Mouse (Mus musculus) monocyte, adult 2 months (primary cell): Measurements from ENCODE around the gene Il2rb.

Experiments
- DNase-seq, 2 experiments: peaks; one replicate each; pipeline ENCODE4 v3.0.0; 2022; ENCODE audit warnings: low spot score in 2 of 2, low read depth in 1 of 2

The Il2rb gene

DNA sequence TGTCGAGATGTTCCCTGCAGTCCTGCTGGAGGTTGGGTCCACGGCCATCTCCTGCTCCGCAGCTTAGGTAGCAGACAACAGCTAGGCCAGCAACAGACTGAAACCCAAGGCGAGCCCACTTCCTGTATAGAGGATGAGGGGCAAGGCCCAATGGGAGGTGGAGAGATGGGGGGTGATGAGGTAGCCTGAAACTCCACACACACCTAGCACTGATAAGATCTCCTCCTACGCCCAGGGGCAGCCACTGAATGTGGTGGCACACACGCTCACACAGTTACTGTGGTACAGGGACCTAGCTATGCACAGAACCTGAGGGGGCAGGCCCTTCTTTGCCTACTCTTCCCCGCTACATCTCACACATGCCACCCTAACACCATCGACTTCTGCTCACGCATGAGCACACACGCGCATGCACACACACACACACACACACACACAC, at the start of gene Il2rb:
Gene Il2rb (minus strand): TSS at position 304 of the 439 bp plus-strand sequence.
- no peak for DNase-seq

GRCm38 (mm10) chr15:78544561-78545001, 49.5 kb upstream of the Il2rb start, which contains the start of gene Sstr3:
Gene Sstr3, minus strand, starts transcription at chr15:78544685.
- DNase-seq: no peak

DNA sequence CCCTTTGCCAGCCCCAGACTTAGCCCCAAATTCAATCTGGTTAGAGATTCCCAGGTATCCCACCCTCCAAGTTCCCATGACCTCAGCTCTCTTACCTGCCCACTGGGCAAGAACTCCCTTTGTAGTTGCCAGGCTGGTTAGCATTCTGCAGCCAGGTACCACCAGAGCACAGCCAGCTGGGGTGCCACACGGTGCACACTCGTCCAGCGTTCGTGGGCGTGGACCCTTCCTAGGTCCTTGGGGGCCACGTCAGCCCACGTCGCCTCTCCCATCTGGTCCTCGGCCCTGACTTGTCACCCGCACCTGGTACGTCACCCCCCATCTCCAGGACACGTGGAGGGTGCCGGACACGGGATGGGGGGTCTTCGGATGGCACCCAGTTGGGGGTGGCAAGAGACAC, 49.0 kb upstream of the Il2rb start:
- DNase-seq: no peak

DNA sequence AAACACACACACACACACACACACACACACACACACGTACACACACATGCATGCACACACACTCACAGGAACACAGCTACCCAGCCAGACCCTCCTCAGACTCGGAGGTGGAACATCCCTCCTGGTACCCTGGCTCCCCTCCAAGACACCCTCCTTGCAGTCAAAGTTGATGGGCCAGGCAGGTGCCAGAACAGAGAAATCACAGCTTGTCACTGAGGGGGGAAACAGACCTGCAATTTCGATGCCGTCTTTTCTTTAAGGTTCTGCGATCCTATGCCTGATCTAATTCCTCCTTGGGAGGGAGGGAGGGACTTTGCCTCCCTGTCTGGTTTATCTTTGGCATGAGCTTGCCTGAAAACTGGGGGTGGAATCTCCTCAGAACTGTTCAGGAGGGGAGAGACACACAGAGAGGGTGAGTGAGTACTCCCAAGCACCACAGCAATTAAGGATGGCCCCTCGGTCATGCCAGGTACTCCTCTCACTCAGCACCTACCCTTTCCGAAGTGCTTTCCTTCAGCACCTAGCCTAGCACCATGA, 47.8 kb upstream of the Il2rb start:
- DNase-seq: no peak

- no peak for DNase-seq
Measured at GRCm38 (mm10) chr15:78542098-78542766, 47.2 kb upstream of the Il2rb start.

GRCm38 (mm10) chr15:78541606-78542005, 46.5 kb upstream of the Il2rb start:
- DNase-seq: no peak

GRCm38 (mm10) chr15:78541036-78541435, 46.0 kb upstream of the Il2rb start:
- DNase-seq: no peak

DNA sequence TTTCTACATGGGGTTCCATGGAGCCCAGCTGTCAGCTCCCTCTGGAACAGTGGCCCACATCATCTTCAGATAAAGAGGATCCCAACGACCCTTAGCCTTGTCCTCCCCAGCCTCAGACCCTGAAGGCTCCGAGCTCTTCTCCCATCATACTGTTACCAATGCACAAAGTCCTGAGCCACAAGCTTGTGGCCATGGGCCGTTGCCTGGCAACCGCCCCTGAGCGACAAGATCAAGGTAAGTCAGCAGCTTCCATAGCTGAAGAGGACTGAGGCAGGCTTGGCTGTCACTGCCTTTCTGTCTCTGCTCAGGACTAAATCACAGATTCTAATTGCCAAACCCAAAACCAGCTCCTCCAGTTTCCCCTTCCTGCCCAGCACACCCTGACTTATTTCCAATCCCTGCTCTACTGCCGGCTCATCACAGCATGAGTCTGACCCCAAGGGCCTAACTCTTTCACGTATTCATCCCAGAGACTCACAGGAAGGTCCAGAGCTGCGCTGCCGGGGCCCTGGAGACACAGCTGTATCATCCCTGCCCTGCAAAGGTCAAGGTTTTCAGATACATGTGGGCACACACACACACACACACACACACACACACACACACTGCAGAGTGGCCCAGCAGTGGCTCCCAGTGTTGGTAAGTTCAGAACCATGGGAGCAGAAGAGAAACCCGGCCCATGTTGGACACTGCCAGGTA, 40.8 kb upstream of the Il2rb start:
- no peak for DNase-seq

DNA sequence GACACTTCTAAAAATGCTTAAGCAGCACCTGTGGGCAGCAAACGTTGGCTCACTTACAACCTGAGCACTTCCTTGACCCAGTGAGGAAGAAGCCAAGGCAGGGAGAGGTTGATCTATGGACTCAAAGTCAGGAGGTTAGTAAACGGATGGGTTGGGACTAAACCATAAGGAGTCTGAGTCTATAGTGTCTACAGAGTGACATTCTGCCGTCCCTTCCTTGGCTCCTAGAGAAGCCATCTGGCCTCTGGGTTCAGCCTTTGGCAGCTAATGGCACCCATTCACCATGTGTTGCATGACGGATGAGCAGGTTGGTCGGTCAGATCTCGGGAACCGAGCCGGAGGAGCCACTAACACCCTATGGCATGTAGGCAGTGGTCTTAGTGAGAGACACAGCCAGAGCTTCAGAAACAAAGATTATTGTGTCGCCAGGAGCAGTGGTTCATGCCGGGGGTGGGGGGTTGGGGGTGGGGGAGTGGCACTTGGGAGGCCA, 38.3 kb upstream of the Il2rb start:
- no peak for DNase-seq

DNA sequence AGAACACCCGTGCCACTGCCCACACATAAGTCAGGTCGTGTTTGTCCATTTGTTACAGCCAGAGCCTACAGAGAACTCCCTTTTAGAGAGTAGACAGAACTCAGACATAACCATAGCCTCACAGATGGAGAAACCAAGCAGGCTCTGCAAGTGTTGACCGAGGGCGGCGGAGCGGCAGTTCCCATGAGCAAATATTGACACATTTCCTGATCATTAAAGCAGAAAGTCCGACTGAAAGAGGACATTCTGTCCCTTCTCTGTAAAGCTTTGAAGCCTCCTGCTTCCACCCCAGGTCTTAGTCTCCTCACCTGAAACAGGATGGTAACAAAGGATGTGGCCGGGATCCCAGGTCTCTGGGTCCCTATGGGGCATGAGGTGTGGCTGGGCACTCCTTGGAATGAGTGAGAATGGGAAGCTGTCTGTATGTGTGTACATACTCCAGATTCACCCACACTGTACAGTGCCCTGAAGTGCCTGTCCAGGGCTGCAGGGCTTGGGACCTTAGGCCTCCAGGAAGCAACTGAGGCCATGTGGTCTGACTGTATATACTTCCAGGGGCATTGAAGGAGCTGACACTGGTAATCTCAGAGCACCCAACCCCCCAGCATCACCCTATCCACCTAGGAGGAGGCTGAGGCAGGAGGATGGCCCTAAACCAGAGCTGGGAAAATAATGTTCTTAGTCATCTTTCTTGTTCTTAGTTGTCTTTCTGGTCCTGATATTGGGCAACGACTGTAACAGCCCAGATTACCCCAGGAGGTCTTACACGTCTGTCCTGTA, 37.7 kb upstream of the Il2rb start:
- DNase-seq: no peak

- peak; percentile 68 to 87 for DNase-seq
Measured at GRCm38 (mm10) chr15:78531901-78532469, 36.9 kb upstream of the Il2rb start.

DNA sequence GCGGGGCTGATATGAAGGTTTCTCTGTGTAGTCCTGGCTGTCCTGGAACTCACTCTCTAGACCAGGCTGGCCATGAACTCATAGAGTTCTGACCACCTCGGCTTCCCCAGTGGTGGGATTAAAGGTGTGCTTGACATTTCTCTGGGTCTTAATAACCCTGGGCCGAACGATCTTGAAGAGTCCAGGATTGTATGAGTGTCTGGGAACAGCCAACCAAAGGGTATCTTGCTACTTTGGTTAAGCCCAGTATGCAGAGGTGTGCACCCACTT, 36.3 kb upstream of the Il2rb start:
- no peak for DNase-seq

- DNase-seq: no peak
Measured at GRCm38 (mm10) chr15:78530671-78531450, 35.8 kb upstream of the Il2rb start, which contains the start of gene C1qtnf6. Gene C1qtnf6, minus strand, starts transcription at chr15:78531416.

DNA sequence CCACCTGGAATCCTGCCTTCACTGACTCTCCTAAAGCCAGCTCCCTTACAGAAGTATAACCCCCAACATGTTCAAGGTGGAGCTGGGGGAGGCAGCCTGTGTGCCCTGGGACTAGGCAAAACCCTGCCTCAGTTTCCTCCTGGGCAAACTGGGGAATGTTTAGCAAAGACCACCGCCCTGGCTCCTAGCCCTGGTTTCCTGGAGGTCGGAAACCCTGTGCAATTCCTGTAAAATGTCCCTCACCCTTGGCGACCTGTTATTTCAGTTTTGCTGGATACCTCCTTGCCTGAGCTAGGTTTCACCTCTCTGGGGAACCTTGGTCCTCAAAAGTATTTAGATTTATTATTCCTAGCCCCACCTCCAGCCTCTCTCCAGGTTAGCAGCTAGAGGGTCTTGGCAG, 35.1 kb upstream of the Il2rb start:
- no peak for DNase-seq

DNA sequence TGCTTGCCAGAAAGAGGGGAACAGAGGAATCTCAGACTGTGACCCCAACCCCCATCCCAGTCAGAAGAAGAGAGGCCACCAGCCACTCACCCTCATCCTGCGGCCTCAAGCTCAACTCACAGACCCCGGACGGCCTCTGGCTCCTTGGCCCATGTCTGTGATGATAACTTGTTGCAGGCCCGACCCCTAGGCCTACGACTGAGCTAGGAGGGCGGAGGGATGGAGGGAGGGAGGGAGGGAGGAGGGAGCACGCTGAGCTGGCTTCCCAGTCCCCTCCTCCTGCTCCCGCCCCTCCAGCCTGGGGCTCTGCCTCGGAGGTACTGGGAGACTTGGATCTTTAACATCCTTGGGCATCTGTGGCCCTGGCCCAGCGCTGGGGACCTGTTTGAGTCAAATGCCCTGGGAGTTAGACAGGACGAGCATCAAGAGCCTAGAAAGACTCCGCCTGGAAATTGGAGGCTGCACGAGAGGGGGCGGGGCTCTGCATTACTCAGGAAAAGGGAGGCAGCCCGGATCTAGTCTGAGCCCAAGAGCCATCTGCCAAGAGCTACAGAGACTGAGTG, 34.4 kb upstream of the Il2rb start:
- DNase-seq: no peak

DNA sequence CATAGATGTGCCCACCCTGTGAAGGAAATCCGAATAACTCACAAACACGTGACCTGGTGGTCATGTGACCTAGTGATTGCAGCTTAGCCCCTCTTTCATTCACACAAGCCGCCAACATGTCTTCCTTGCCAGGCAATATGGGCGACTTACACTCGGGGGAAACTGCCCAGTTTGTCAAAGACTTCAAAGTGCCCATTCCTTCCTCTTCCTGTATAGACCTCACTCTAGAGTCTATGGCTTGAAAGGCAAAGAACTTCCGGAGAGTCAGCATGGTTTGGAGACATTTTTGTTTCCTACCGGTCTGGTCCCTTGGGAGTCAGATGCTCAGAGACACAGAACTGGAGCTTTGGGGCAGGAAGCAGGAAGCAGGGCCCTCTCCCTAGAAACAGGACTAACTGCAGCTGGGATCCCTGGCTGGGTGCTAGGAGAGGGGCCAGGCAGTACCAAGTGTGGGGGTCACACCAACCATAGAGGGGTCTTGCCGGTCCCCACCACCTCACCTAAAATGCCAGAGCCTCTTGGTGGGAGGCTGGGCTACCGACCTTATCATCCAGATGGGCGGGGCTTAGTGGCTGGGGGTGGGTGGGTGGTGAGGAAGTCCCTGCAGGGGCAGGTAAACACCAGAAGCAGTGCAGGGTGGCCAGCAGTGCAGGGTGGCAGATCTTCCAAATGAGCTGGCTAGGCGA, 33.8 kb upstream of the Il2rb start:
- DNase-seq: no peak

- no peak for DNase-seq
Measured at GRCm38 (mm10) chr15:78527973-78528372, 32.9 kb upstream of the Il2rb start.

DNA sequence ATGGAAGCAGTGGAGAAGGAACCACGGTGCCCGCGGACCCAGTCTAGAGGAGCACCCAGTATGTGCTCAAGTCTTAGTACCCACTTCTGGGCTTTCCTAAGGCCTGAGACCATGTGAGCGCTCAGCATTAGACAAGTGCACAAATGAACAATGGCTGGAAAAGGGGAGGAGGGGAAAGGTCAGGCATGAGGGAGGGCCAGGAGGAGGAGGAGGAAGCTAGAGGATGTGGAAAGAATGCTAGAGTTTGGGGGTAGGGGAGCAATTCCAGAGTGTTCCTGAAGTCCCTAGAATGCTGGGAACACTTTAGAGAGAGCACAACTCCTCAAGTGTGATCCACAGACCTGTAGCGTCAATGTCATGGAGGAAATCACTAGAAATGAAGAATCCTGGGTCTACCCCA, 29.1 kb upstream of the Il2rb start:
- DNase-seq: no peak

DNA sequence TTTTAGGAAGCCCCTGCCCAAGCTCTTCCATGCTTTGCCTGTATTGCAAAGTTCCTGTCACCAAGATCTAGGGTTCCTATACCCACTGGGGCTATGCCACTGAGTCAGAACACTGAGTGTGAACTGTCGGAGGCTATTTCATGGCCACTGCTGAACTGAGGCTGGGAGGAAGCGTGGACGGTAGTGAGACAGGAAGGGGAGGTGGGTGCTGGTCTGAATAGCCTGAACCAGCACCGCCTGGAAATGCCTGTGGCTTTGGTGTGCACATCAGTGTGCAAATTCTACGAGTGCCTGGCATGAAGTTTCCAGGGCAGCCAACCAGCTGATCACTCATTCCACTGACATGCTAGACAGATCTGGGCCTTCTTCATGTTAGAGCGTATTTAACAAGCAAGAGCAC, 26.8 kb upstream of the Il2rb start:
- no peak for DNase-seq

GRCm38 (mm10) chr15:78521331-78521730, 26.3 kb upstream of the Il2rb start:
- DNase-seq: no peak
